Mouse (Mus musculus) testis, postnatal 10 days (tissue): ENCODE measurements at regions not wholly inside any gene's neighbourhood (a gene's known extent, or its start where the extent isn't known, plus 50 kb on each side); places are given as distances from the start of the nearest gene placed in this dataset.

ENCODE experiments used
- DNase-seq: peaks from one replicate; pipeline ENCODE4 v3.0.0; 2021; ENCODE audit warnings: low spot score

GRCm38 (mm10) chr8:35877581-35877980 is 112.0 kb downstream of the Gm19410 start:
- DNase-seq = no peak

GRCm38 (mm10) chr8:35881810-35882209 is 116.2 kb downstream of the Gm19410 start:
- no peak for DNase-seq

GRCm38 (mm10) chr8:35882638-35883455 is 117.3 kb downstream of the Gm19410 start:
- DNase-seq = no peak

GRCm38 (mm10) chr8:35883456-35883780 is 117.8 kb downstream of the Gm19410 start:
- DNase-seq = no peak

GRCm38 (mm10) chr8:35884545-35884944 is 119.0 kb downstream of the Gm19410 start:
- no peak for DNase-seq

GRCm38 (mm10) chr8:35890083-35890482 is 124.5 kb downstream of the Gm19410 start:
- no peak for DNase-seq

- DNase-seq = no peak
Measured at GRCm38 (mm10) chr8:35891769-35892168, 126.2 kb downstream of the Gm19410 start.

GRCm38 (mm10) chr8:35898493-35898892 is 132.9 kb downstream of the Gm19410 start:
- no peak for DNase-seq

- no peak for DNase-seq
Measured at GRCm38 (mm10) chr8:35901490-35901889, 135.9 kb downstream of the Gm19410 start.

- no peak for DNase-seq
Measured at GRCm38 (mm10) chr8:35904711-35905450, 139.3 kb downstream of the Gm19410 start.

GRCm38 (mm10) chr8:35907998-35908397 is 142.4 kb downstream of the Gm19410 start:
- DNase-seq = no peak

- DNase-seq = no peak
Measured at GRCm38 (mm10) chr8:35912264-35912663, 146.7 kb downstream of the Gm19410 start.

GRCm38 (mm10) chr8:35915878-35916518 is 150.4 kb downstream of the Gm19410 start:
- no peak for DNase-seq

- DNase-seq = no peak
Measured at GRCm38 (mm10) chr8:35917573-35917972, 152.0 kb downstream of the Gm19410 start.

- DNase-seq = no peak
Measured at GRCm38 (mm10) chr8:35919451-35919850, 153.9 kb downstream of the Gm19410 start.

GRCm38 (mm10) chr8:35919859-35920675 is 154.5 kb downstream of the Gm19410 start:
- no peak for DNase-seq

- no peak for DNase-seq
Measured at GRCm38 (mm10) chr8:35924026-35924425, 158.4 kb downstream of the Gm19410 start.

GRCm38 (mm10) chr8:35927408-35927871 is 161.8 kb downstream of the Gm19410 start:
- DNase-seq = no peak

GRCm38 (mm10) chr8:35930291-35930690 is 164.7 kb downstream of the Gm19410 start:
- no peak for DNase-seq

- DNase-seq = no peak
Measured at GRCm38 (mm10) chr8:35933186-35934114, 167.9 kb downstream of the Gm19410 start.

GRCm38 (mm10) chr8:35934115-35934607 is 168.6 kb downstream of the Gm19410 start:
- no peak for DNase-seq
